Mouse (Mus musculus) liver, embryonic 15.5 days (tissue): Measurements from ENCODE around the gene Trim10. TPM values are rescaled to one million over a fixed set of nuclear protein-coding genes. Genes with fewer than 3 reads are reported as not detected.
A peak's percentile ranks its signal among the peaks of the same experiment; 100 is the strongest.

Experiments used
- ATAC-seq: fragments of 200-750 bp; cut with Nextera tagmentation; 2 replicates; pipeline ENCODE4 v1.8.0; 2017; ENCODE audit warnings: moderate number of reproducible peaks, mild to moderate bottlenecking, moderate library complexity; ENCODE audit not compliant: insufficient read depth
- H3K27ac ChIP-seq: fragments of 300-500 bp; sonication (generic); replicated peaks from 2 replicates; pipeline ENCODE4 v1.5.1; 2015; ENCODE audit warnings: mild to moderate bottlenecking, inconsistent platforms
- H3K27me3 ChIP-seq: fragments of 300-500 bp; sonication (generic); 2 replicates; pipeline ENCODE4 v1.6.1; 2015; ENCODE audit warnings: mild to moderate bottlenecking, inconsistent platforms
- H3K36me3 ChIP-seq: fragments of 300-500 bp; sonication (generic); replicated peaks from 2 replicates; pipeline ENCODE4 v1.6.1; 2015; ENCODE audit warnings: moderate library complexity, mild to moderate bottlenecking, inconsistent platforms
- H3K4me1 ChIP-seq: fragments of 300-500 bp; sonication (generic); replicated peaks from 2 replicates; pipeline ENCODE4 v1.6.1; 2015; ENCODE audit warnings: inconsistent platforms
- H3K4me2 ChIP-seq: fragments of 300-500 bp; sonication (generic); 2 replicates; pipeline ENCODE4 v1.6.1; 2015; ENCODE audit warnings: moderate library complexity, mild to moderate bottlenecking, inconsistent platforms
- H3K4me3 ChIP-seq: fragments of 300-500 bp; sonication (generic); replicated peaks from 2 replicates; pipeline ENCODE4 v1.5.1; 2015; ENCODE audit warnings: mild to moderate bottlenecking, inconsistent platforms
- H3K9ac ChIP-seq: fragments of 300-500 bp; sonication (generic); 2 replicates; pipeline ENCODE4 v1.6.1; 2015; ENCODE audit warnings: moderate library complexity, mild to moderate bottlenecking, inconsistent platforms
- H3K9me3 ChIP-seq: fragments of 300-500 bp; sonication (generic); replicated peaks from 2 replicates; pipeline ENCODE4 v1.6.1; 2016; ENCODE audit warnings: inconsistent platforms
- WGBS: fragments of 180-500 bp; shearing (Covaris S2); methylation state at CpG from one replicate; pipeline ENCODE4 v1.1.7; 2015; ENCODE audit warnings: mixed read lengths; ENCODE audit not compliant: insufficient replicate concordance; 5-methylcytosine and 5-hydroxymethylcytosine counted together
- polyA plus RNA-seq: library from polyadenylated mRNA; unstranded; fragments of >200 nt; fragmentation: Nextera tagmentation; extraction: Ambion mirVana; gene quantifications from 2 replicates; pipeline ENCODE4 v1.2.1, GENCODE M21; 2015

The Trim10 gene
- polyA plus RNA-seq, 1 experiment from 2014 or later, result 300 TPM

DNA sequence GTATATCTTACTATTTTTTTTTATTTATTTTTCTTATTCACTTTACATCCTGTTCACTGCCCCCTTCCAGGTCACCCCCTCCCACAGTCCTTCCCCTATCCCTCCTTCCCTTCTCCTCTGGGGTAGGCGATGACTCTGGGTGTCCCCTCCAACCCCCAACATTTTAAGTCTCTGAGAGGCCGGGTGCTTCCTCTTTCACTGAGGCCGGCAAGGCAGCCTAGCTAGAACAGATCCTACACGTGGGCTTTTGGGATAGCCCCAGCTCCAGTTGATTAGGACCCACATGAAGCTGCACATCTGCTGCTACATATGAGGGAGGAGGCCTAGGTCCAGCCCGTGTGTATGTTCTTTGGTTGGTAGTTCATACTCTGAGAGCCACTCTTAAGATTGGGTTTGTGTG is 30.4 kb upstream of the Trim10 start:
- Histone ChIP-seq H3K27me3 (peaks cover 7% of the 10 kb centered on the region; the same call in 1 of the 2 replicates), H3K27ac (no peak overlapping the region), H3K4me1 (peaks cover 49% of the 10 kb centered on the region), H3K9me3 (no peaks in the 10 kb centered on the region), H3K9ac (no peak overlapping the region), H3K4me2 (no peak overlapping the region), H3K36me3 (no peaks in the 10 kb centered on the region), H3K4me3 (no peak overlapping the region)
- 31% methylated on average over 5 of the region's 5 CpGs for WGBS
- no peak for ATAC-seq

DNA sequence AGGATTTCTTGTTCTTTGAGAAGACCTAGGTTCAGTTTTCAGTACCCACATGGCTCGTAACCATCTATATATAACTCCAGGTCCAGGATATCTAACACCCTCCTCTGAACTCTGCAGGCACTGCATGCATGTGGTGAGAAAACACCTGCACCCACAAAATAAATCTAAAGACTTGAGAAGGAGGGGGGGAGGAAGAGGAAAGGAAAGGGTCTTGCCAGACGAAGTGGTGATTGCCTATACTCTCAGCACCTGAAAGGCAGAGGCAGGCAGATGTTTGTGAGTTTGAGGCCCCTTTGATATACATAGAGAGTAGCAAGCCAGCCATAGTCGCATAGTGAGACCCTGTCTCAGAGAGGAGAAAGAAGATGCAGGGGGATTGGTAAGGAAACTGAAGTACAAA is 29.4 kb upstream of the Trim10 start:
- no peak for ATAC-seq
- WGBS, result 61% methylated on average over 3 of the region's 3 CpGs
- Histone ChIP-seq H3K36me3 (no peaks in the 10 kb centered on the region), H3K4me3 (no peak overlapping the region), H3K9me3 (no peaks in the 10 kb centered on the region), H3K27ac (no peak overlapping the region), H3K27me3 (0 out of 2 replicates have a peak, but pooled peaks cover 2% of the 10 kb centered on the region), H3K4me1 (peaks cover 58% of the 10 kb centered on the region), H3K4me2 (no peak overlapping the region), H3K9ac (no peak overlapping the region)

DNA sequence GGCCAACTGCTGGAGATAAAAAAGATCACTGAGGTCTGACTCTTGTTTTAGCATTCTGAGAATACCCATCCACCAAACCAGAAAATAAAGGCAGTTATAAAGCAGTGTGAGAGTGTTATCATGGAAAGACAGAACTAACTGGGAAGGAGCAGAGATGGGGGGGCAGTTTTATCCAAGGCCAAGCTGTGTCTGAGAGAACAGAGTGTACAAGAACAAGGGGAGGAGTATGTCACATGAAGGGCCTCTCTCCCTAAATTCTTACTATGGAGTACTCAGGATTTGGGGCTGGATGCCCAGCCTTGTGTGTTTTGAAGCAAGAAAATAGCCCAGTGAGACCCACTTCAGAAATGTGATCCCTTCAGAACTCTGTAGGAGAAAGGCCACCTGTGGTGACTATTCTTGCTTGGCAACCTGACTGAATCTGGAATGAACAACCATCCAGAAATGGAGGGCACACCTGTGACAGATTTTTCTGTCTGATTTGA is 28.4 kb upstream of the Trim10 start:
- H3K36me3 ChIP-seq, result no peaks in the 10 kb centered on the region
- no peak overlapping the region for H3K4me2 ChIP-seq
- no peaks in the 10 kb centered on the region for H3K27me3 ChIP-seq
- no peak overlapping the region for H3K9ac ChIP-seq
- H3K27ac ChIP-seq, result no peak overlapping the region
- no peaks in the 10 kb centered on the region for H3K9me3 ChIP-seq
- peaks cover 62% of the 10 kb centered on the region for H3K4me1 ChIP-seq
- no peak for ATAC-seq
- H3K4me3 ChIP-seq, result no peak overlapping the region

DNA sequence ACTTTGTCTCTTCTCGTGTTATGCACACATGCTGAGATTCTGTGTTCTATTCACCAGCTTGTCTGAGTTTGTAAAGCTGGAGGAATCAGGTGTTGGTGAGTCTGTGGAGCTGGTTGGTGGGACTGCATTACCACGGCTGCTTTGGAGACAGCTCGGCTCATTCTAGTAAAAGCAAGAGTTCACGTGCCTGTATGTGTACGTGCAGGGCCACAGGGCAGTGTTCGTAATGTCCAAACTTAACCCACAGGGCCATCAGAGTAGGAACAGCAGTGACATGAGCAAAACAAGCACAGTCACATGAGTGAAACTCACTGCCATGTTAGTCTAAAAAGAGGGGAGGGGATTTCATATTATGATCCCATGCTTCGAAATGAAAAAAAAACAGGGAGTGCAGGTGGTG is 25.7 kb upstream of the Trim10 start:
- Histone ChIP-seq H3K36me3 (no peaks in the 10 kb centered on the region), H3K9me3 (no peaks in the 10 kb centered on the region), H3K27me3 (no peaks in the 10 kb centered on the region), H3K9ac (no peak overlapping the region), H3K4me1 (peaks cover 45% of the 10 kb centered on the region), H3K27ac (peak overlapping the region; percentile 29; the same call in 1 of the 2 replicates), H3K4me3 (no peak overlapping the region), H3K4me2 (peak overlapping the region; percentile 45; the same call in 1 of the 2 replicates)
- 39% methylated on average over 7 of the region's 7 CpGs for WGBS
- peak; percentile 46 for ATAC-seq

DNA sequence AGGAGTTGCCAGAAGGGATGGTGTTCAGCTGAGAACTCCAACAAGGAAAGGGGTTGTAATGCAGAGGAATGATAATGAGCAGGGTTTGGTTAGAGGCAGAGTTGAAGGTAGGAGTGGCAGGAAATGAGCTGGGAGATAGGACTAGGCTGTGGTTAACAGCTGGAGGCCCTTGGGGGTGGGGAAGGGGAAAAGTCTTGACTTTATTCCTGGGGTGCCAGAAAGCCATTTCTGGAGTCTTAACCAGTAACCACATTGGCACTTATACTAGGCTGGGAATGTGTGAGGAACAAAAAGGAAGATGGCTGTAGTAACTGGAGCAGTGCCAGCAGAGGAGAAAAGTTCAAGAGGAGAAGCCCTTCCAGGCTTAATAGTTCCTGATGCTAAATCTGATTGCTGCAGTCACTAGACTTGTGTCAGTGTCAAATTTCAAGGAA is 25.1 kb upstream of the Trim10 start:
- peak overlapping the region; percentile 45 for H3K4me2 ChIP-seq
- H3K27me3 ChIP-seq, result no peaks in the 10 kb centered on the region
- peak; percentile 80 for ATAC-seq
- peaks cover 45% of the 10 kb centered on the region for H3K4me1 ChIP-seq
- H3K9me3 ChIP-seq, result no peaks in the 10 kb centered on the region
- H3K4me3 ChIP-seq, result no peak overlapping the region
- H3K27ac ChIP-seq, result peak overlapping the region; percentile 61
- no peaks in the 10 kb centered on the region for H3K36me3 ChIP-seq
- peak overlapping the region; percentile 10; the same call in 1 of the 2 replicates for H3K9ac ChIP-seq

DNA sequence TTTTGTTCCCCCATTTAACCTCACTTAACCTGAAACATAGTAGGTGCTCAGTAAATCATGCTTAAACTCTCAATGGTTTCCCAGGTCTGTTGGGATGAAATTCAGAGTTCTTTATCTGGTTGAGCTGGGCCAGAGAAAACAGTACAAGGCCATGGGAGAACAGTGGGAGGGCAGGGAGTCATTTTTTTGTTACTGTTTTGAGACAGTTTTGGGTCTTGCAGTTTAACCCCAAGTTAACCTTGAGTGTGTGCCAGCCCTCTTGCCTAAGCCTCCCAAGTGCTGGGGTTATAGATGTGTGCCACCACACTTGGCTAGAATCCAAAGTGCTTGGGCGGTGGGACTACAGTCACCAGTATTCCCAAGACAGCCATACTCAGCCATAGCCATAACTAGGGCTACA is 24.6 kb upstream of the Trim10 start:
- Histone ChIP-seq H3K4me2 (peak overlapping the region; percentile 45), H3K36me3 (no peaks in the 10 kb centered on the region), H3K4me1 (peaks cover 45% of the 10 kb centered on the region), H3K27me3 (no peaks in the 10 kb centered on the region), H3K4me3 (no peak overlapping the region), H3K27ac (peak overlapping the region; percentile 61), H3K9me3 (no peaks in the 10 kb centered on the region), H3K9ac (peak overlapping the region; percentile 10; the same call in 1 of the 2 replicates)
- 46% methylated on average over 1 of the region's 1 CpGs for WGBS
- no peak for ATAC-seq

DNA sequence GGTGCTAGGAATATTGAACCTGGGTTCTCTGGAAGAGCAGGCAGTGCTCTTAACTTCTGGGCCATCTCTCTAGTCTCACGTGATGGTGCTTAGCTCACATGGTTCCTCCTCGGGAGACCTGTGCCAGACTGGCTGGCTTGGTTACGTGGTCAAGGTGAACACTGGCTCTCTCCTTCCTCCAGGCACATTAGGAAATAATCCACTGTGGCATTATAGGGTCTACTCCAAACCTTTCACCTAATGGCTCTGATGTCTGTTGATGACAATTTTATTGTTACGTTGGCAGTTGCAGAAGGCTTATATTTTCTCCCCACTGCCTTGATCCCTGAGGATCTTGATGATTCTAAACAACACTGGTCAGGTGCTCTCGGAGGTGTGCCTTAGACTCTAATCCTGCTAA is 20.5 kb upstream of the Trim10 start:
- Histone ChIP-seq H3K4me1 (peaks cover 31% of the 10 kb centered on the region), H3K4me3 (no peak overlapping the region), H3K27me3 (no peaks in the 10 kb centered on the region), H3K9me3 (no peaks in the 10 kb centered on the region), H3K27ac (no peak overlapping the region), H3K9ac (no peak overlapping the region), H3K36me3 (0 out of 2 replicates have a peak, but pooled peaks cover 4% of the 10 kb centered on the region), H3K4me2 (no peak overlapping the region)
- WGBS, result 63% methylated on average over 5 of the region's 5 CpGs
- no peak for ATAC-seq

DNA sequence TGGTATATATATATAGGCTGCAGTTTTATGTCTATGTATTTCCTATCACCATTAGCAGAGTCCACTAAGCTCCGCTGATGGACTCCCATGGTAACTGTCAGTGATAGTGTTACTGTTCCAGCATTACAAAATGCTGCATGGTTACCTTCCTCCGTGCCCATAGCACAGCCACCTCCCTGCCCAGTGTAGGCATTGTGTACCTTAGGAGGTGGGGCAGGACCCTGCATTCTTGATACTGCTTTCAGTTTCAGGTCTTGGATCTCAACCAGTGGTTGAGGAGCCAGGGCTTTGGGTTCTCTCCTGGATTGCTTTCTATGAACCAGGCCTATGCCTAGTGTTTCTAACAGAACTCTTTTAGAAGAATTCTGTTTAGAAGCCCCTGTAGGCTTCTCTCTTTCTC is 19.4 kb upstream of the Trim10 start:
- 76% methylated on average over 2 of the region's 2 CpGs for WGBS
- no peak for ATAC-seq
- no peak overlapping the region for H3K4me2 ChIP-seq

DNA sequence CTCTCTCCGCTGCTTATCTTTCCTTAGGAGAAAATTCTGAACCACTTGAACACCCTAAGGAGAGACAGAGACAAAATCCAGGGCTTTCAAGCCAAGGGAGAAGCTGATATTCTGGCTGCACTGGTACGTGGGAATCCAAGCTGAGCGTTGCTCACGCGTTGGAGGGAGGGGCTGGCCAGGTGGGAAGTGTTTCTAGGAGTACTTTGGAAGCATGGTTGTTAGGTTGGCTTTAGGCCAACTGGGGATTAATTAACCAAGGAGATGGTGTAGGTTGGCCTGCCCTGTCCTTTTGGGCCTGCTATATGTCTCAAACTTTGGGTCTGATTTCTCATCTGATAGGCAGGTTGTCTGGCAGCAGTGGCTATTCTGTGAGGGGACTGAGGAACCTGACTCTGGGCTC is 18.2 kb upstream of the Trim10 start:
- no peak; the same call in 1 of the 2 replicates for ATAC-seq
- Histone ChIP-seq H3K4me2 (no peak overlapping the region), H3K27ac (no peak overlapping the region), H3K9me3 (no peaks in the 10 kb centered on the region), H3K4me1 (peaks cover 11% of the 10 kb centered on the region), H3K27me3 (no peaks in the 10 kb centered on the region), H3K9ac (no peak overlapping the region), H3K36me3 (peaks cover 13% of the 10 kb centered on the region), H3K4me3 (no peak overlapping the region)
- WGBS, result 82% methylated on average over 5 of the region's 5 CpGs

More for the DNA sequence above, 19.4 kb upstream of the Trim10 start:
- no peaks in the 10 kb centered on the region for H3K9me3 ChIP-seq
- peaks cover 20% of the 10 kb centered on the region for H3K4me1 ChIP-seq
- H3K4me3 ChIP-seq, result no peak overlapping the region
- H3K27me3 ChIP-seq, result no peaks in the 10 kb centered on the region
- no peak overlapping the region for H3K9ac ChIP-seq
- H3K36me3 ChIP-seq, result peaks cover 11% of the 10 kb centered on the region
- no peak overlapping the region for H3K27ac ChIP-seq

DNA sequence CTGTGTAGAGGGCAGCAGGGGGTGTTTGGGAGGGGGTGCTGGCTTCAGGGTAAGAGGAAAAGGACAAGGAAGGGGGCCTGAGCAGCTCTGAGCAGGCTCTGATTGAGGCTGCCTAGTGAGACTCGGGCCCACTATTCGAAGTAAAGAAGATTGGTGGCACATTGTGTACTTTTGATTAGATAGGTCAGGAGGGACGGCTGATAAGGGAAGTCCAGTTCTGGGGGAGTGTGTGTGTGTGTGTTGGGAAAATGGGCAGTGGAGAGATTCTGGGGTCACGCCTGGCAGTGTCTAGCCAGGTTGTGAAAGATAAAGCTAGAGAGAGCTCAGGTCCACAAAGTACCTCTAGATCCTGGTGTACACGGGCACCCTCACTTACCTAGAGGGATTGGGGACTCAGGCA is 17.7 kb upstream of the Trim10 start:
- ATAC-seq, result 0 out of 2 replicates have a peak, but pooled peaks have one; percentile 13

DNA sequence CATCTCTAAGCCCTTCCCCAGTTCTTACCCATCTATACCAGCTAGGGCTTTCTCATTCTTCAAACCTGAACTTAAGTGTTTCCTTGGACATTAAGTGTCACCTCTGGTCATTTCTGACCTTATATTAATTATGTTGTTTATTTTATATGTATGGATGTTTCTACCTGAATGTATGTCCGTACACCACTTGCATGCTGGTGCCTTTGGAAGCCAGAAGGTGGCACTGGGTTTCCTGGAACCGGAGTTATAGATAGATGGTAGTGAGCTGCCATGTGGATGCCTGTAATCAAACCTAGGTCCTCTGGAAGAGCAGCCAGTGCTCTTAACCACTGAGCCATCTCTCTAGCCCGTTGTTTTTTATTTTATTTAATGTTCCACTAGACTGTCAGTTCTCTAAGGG is 13.9 kb upstream of the Trim10 start:
- WGBS, result 74% methylated on average over 3 of the region's 3 CpGs
- Histone ChIP-seq H3K9me3 (no peaks in the 10 kb centered on the region), H3K27me3 (peaks cover 6% of the 10 kb centered on the region), H3K27ac (no peak overlapping the region), H3K4me3 (no peak overlapping the region), H3K36me3 (peaks cover 40% of the 10 kb centered on the region), H3K4me2 (no peak overlapping the region), H3K4me1 (peaks cover 11% of the 10 kb centered on the region), H3K9ac (no peak overlapping the region)
- ATAC-seq, result no peak

More for the DNA sequence above, 17.7 kb upstream of the Trim10 start:
- peaks cover 11% of the 10 kb centered on the region for H3K4me1 ChIP-seq
- H3K27ac ChIP-seq, result no peak overlapping the region
- H3K9ac ChIP-seq, result no peak overlapping the region
- no peaks in the 10 kb centered on the region for H3K27me3 ChIP-seq
- H3K4me3 ChIP-seq, result no peak overlapping the region
- H3K4me2 ChIP-seq, result no peak overlapping the region
- H3K36me3 ChIP-seq, result peaks cover 17% of the 10 kb centered on the region
- 26% methylated on average over 5 of the region's 5 CpGs for WGBS
- no peaks in the 10 kb centered on the region for H3K9me3 ChIP-seq

DNA sequence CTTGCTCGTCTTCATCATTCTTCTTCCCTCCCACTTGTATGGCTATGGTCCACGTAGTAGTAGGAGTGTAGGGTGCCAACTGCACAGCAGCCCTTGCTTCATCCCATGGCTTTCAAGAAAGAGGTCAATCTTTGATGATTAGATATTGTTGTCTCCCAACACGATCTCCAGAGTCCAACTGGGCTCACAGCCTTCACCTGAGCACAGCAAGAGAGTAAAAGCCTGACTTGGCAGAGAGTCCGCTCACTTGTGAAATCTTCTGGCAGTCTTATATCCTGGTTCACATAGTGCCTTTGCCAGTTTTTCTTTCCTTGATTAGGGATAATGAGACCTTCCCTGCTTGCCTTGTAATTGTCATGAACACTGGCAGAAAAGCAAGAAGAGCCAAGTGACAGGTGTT is 13.1 kb upstream of the Trim10 start:
- Histone ChIP-seq H3K9ac (no peak overlapping the region), H3K4me3 (no peak overlapping the region), H3K4me1 (peaks cover 5% of the 10 kb centered on the region), H3K4me2 (no peak overlapping the region), H3K27ac (no peak overlapping the region), H3K9me3 (no peaks in the 10 kb centered on the region), H3K27me3 (peaks cover 14% of the 10 kb centered on the region), H3K36me3 (peaks cover 40% of the 10 kb centered on the region)
- no peak for ATAC-seq
- WGBS, result 72% methylated on average over 4 of the region's 4 CpGs
